Mouse (Mus musculus) spleen, embryonic (tissue): ENCODE results near the gene Stap1.

Experiments
- CTCF ChIA-PET: fragments of 350-600 bp; sonication (Branson Sonifier 250); formaldehyde crosslinking; loops from one replicate; lab custom pipeline; 2022; lab: Charles Lee

The Stap1 gene

GRCm38 (mm10) chr5:86113997-86114396 is 42.5 kb downstream of the Stap1 start:
- CTCF ChIA-PET: no interaction called here

- CTCF ChIA-PET: no interaction called here
Observed at GRCm38 (mm10) chr5:86118457-86119094, 47.0 kb downstream of the Stap1 start.

- CTCF ChIA-PET: no interaction called here
Observed at GRCm38 (mm10) chr5:86128749-86129148, 57.2 kb downstream of the Stap1 start.

DNA sequence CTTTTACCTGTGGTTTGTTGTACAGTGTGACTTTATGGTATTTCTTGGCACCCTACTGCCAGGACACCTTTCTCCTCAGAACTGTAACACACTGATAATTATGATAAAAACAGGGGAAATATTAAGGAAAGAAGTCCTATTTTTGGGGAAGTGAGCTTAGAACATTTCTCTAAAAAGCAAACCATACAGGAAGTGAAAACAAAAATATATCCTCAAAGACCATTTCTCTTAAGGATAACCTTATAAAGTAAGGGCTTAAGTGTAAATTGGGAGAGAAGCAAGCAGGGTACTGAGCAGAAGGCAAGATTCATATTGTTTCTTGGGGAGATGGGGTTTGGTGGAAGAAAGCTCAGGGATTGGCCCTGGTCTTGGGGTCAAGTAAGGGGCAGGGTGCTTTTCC is 58.3 kb downstream of the Stap1 start:
- CTCF ChIA-PET: interaction anchor here (1.0 kb wide), 2 partner anchors 35 to 63 kb away, joined by 3 read pairs; no protein-coding TSS in a partner anchor
